Mouse (Mus musculus): ENCODE data around the gene Mageb5.
"Not testable (repeated sequence)": the region's sequence is repeated elsewhere in the genome, so short reads cannot be mapped to it uniquely, and the experiment has no call there.

Gene Mageb5

GRCm38 (mm10) chrX:91782918-91783317, at the start of gene Mageb5:
Gene Mageb5 (minus strand): TSS chrX:91783018.
- DNase-seq, result not testable (repeated sequence)

- not testable (repeated sequence) for DNase-seq
These were observed 23.1 kb downstream of the Mageb5 start for GRCm38 (mm10) chrX:91759591-91760226.

All from cerebellum, adult 18-20 months (tissue).